Mouse (Mus musculus) CH12.LX (cell line): ENCODE data around the gene Kcnh4. TPM values are rescaled to one million over a fixed set of nuclear protein-coding genes. Genes with fewer than 3 reads are reported as not detected.

Experiments used
- DNase-seq: peaks from one replicate; pipeline ENCODE4 v3.0.0-alpha.2; 2013; ENCODE audit errors: extremely low read depth
- H3K27ac ChIP-seq: 2 replicates; pipeline ENCODE4 v1.5.1; 2012; ENCODE audit warnings: low read depth, mild to moderate bottlenecking, control low read depth, moderate library complexity; ENCODE audit not compliant: insufficient read depth
- H3K27me3 ChIP-seq: replicated peaks from 2 replicates; pipeline ENCODE3; 2012; ENCODE audit warnings: inconsistent platforms
- H3K36me3 ChIP-seq, 2 experiments: replicated peaks in 1 of 2; 2 replicates each; pipeline versions ENCODE3 to v1.6.1; 2012; ENCODE audit warnings: inconsistent platforms in 1 of 2, low read length in 1 of 2, mild to moderate bottlenecking in 1 of 2, mixed read lengths in 1 of 2, moderate library complexity in 1 of 2; ENCODE audit not compliant: control insufficient read depth in 1 of 2, insufficient read depth in 1 of 2
- H3K4me1 ChIP-seq, 2 experiments: 2 replicates each; pipeline ENCODE4 v1.6.1; 2012; ENCODE audit warnings: inconsistent platforms in 1 of 2, moderate library complexity in 1 of 2; ENCODE audit not compliant: insufficient read depth in 2 of 2, control insufficient read depth in 1 of 2
- H3K4me2 ChIP-seq: 2 replicates; pipeline ENCODE4 v1.6.1; 2012; ENCODE audit warnings: low read depth, mild to moderate bottlenecking, control low read depth; ENCODE audit not compliant: poor library complexity, insufficient read depth, severe bottlenecking
- H3K4me3 ChIP-seq, 3 experiments: fragments of 150-350 bp in 1 of 3; sonication (generic) in 1 of 3; replicated peaks in 1 of 3; 2 replicates each; pipeline versions ENCODE3 to v1.5.1; 2011 to 2012; ENCODE audit warnings: low read depth in 2 of 3, low read length in 2 of 3, mild to moderate bottlenecking in 2 of 3, moderate library complexity in 2 of 3, control low read depth in 1 of 3, improper control_type of control experiment in 1 of 3, inconsistent platforms in 1 of 3, mixed read lengths in 1 of 3; ENCODE audit not compliant: poor library complexity in 1 of 3
- H3K79me2 ChIP-seq: replicated peaks from 2 replicates; pipeline ENCODE4 v1.6.1; 2012; ENCODE audit warnings: mild to moderate bottlenecking, moderate library complexity; ENCODE audit not compliant: control insufficient read depth, poor library complexity, insufficient read depth, severe bottlenecking; ENCODE audit errors: extremely low read depth
- H3K9ac ChIP-seq: 2 replicates; pipeline ENCODE4 v1.6.1; 2012; ENCODE audit warnings: low read depth, mild to moderate bottlenecking, control low read depth, moderate library complexity; ENCODE audit not compliant: insufficient read depth
- H3K9me3 ChIP-seq: replicated peaks from 2 replicates; pipeline ENCODE3; 2012; ENCODE audit warnings: low read length, inconsistent platforms, mixed read lengths
- BHLHE40 ChIP-seq: IDR thresholded peaks from 2 replicates; pipeline ENCODE4 v1.6.1; 2011; ENCODE audit warnings: mild to moderate bottlenecking, low read depth, low read length, improper control_type of control experiment
- CHD1 ChIP-seq: IDR thresholded peaks from 2 replicates; pipeline ENCODE4 v1.6.1; 2012; ENCODE audit warnings: low read depth, low read length, improper control_type of control experiment, inconsistent platforms
- CHD2 ChIP-seq: IDR thresholded peaks from 2 replicates; pipeline ENCODE4 v1.6.1; 2011; ENCODE audit warnings: low read length, improper control_type of control experiment
- CTCF ChIP-seq, 2 experiments: IDR thresholded peaks in 1 of 2; conservative IDR thresholded peaks in 1 of 2; 2 replicates each; pipeline ENCODE4 v1.5.1; 2011 to 2012; ENCODE audit warnings: low read depth in 2 of 2, low read length in 2 of 2, improper control_type of control experiment in 1 of 2, inconsistent platforms in 1 of 2, mild to moderate bottlenecking in 1 of 2, moderate library complexity in 1 of 2
- E2F4 ChIP-seq: IDR thresholded peaks from 2 replicates; pipeline ENCODE4 v1.6.1; 2011; ENCODE audit warnings: low read depth, low read length, improper control_type of control experiment; ENCODE audit not compliant: insufficient replicate concordance
- ELF1 ChIP-seq: IDR thresholded peaks from 2 replicates; pipeline ENCODE4 v1.6.1; 2014; ENCODE audit warnings: low read depth, mild to moderate bottlenecking, inconsistent platforms, low read length, improper control_type of control experiment
- EP300 ChIP-seq: IDR thresholded peaks from 2 replicates; pipeline ENCODE4 v1.6.1; 2011; ENCODE audit warnings: low read length, improper control_type of control experiment
- ETS1 ChIP-seq: conservative IDR thresholded peaks from 2 replicates; pipeline ENCODE4 v1.6.1; 2012; ENCODE audit warnings: low read depth, mild to moderate bottlenecking, inconsistent platforms, low read length, improper control_type of control experiment, moderate library complexity
- GABPA ChIP-seq: IDR thresholded peaks from 2 replicates; pipeline ENCODE4 v1.6.1; 2012; ENCODE audit warnings: low read depth, low read length, improper control_type of control experiment, inconsistent platforms; ENCODE audit not compliant: insufficient replicate concordance
- HCFC1 ChIP-seq: IDR thresholded peaks from 2 replicates; pipeline ENCODE4 v1.6.1; 2012; ENCODE audit warnings: low read depth, mild to moderate bottlenecking, inconsistent platforms, low read length, improper control_type of control experiment
- IRF4 ChIP-seq: IDR thresholded peaks from 2 replicates; pipeline ENCODE4 v1.6.1; 2014; ENCODE audit warnings: low read depth, mild to moderate bottlenecking, inconsistent platforms, low read length, improper control_type of control experiment
- JUN ChIP-seq: IDR thresholded peaks from 2 replicates; pipeline ENCODE4 v1.6.1; 2011; ENCODE audit warnings: low read depth, mild to moderate bottlenecking, low read length, improper control_type of control experiment, moderate library complexity; ENCODE audit not compliant: insufficient read depth
- JUND ChIP-seq: conservative IDR thresholded peaks from 2 replicates; pipeline ENCODE4 v1.6.1; 2011; ENCODE audit warnings: low read depth, low read length, improper control_type of control experiment
- KAT2A ChIP-seq: IDR thresholded peaks from 2 replicates; pipeline ENCODE4 v1.6.1; 2012; ENCODE audit warnings: low read length, improper control_type of control experiment, inconsistent platforms; ENCODE audit not compliant: insufficient replicate concordance
- MAFK ChIP-seq: IDR thresholded peaks from 2 replicates; pipeline ENCODE4 v1.6.1; 2011; ENCODE audit warnings: low read length, improper control_type of control experiment; ENCODE audit not compliant: insufficient replicate concordance
- MAX ChIP-seq: IDR thresholded peaks from 2 replicates; pipeline ENCODE4 v1.6.1; 2011; ENCODE audit warnings: low read length, improper control_type of control experiment
- MAZ ChIP-seq: IDR thresholded peaks from 2 replicates; pipeline ENCODE4 v1.6.1; 2012; ENCODE audit warnings: low read depth, mild to moderate bottlenecking, inconsistent platforms, low read length, improper control_type of control experiment, moderate library complexity
- MEF2A ChIP-seq: IDR thresholded peaks from 2 replicates; pipeline ENCODE4 v1.6.1; 2014; ENCODE audit warnings: low read depth, mild to moderate bottlenecking, inconsistent platforms, low read length, improper control_type of control experiment, borderline replicate concordance
- MXI1 ChIP-seq: IDR thresholded peaks from 2 replicates; pipeline ENCODE4 v1.6.1; 2011; ENCODE audit warnings: mild to moderate bottlenecking, low read depth, low read length, improper control_type of control experiment
- MYC ChIP-seq: IDR thresholded peaks from 2 replicates; pipeline ENCODE4 v1.6.1; 2011; ENCODE audit warnings: low read depth, mild to moderate bottlenecking, improper control_type of control experiment, low read length
- NELFE ChIP-seq: IDR thresholded peaks from 2 replicates; pipeline ENCODE4 v1.6.1; 2011; ENCODE audit warnings: low read depth, low read length, improper control_type of control experiment
- NRF1 ChIP-seq: IDR thresholded peaks from 2 replicates; pipeline ENCODE4 v1.6.1; 2014; ENCODE audit warnings: low read depth, mild to moderate bottlenecking, inconsistent platforms, low read length, improper control_type of control experiment, moderate library complexity
- PAX5 ChIP-seq: IDR thresholded peaks from 2 replicates; pipeline ENCODE4 v1.6.1; 2012; ENCODE audit warnings: low read length, inconsistent platforms, mixed read lengths
- POLR2A ChIP-seq: IDR thresholded peaks from 2 replicates; pipeline ENCODE4 v1.6.1; 2011; ENCODE audit warnings: low read depth, mild to moderate bottlenecking, improper control_type of control experiment, low read length
- POLR2AphosphoS2 ChIP-seq: IDR thresholded peaks from 2 replicates; pipeline ENCODE4 v1.6.1; 2011; ENCODE audit warnings: low read depth, low read length, improper control_type of control experiment
- RAD21 ChIP-seq: IDR thresholded peaks from 2 replicates; pipeline ENCODE4 v1.6.1; 2011; ENCODE audit warnings: low read depth, mild to moderate bottlenecking, low read length, improper control_type of control experiment, moderate library complexity
- RCOR1 ChIP-seq: conservative IDR thresholded peaks from 2 replicates; pipeline ENCODE4 v1.6.1; 2012; ENCODE audit warnings: low read depth, mild to moderate bottlenecking, inconsistent platforms, low read length, improper control_type of control experiment
- SIN3A ChIP-seq: IDR thresholded peaks from 2 replicates; pipeline ENCODE4 v1.6.1; 2012; ENCODE audit warnings: low read length, improper control_type of control experiment, inconsistent platforms
- SMC3 ChIP-seq: IDR thresholded peaks from 2 replicates; pipeline ENCODE4 v1.6.1; 2011; ENCODE audit warnings: low read depth, low read length, improper control_type of control experiment
- TBP ChIP-seq: conservative IDR thresholded peaks from 2 replicates; pipeline ENCODE4 v1.6.1; 2011; ENCODE audit warnings: low read depth, low read length, improper control_type of control experiment
- TCF12 ChIP-seq: IDR thresholded peaks from 2 replicates; pipeline ENCODE4 v1.6.1; 2014; ENCODE audit warnings: low read depth, mild to moderate bottlenecking, inconsistent platforms, low read length, improper control_type of control experiment
- UBTF ChIP-seq: IDR thresholded peaks from 2 replicates; pipeline ENCODE4 v1.6.1; 2012; ENCODE audit warnings: low read depth, mild to moderate bottlenecking, inconsistent platforms, low read length, improper control_type of control experiment, moderate library complexity
- USF1 ChIP-seq: IDR thresholded peaks from 2 replicates; pipeline ENCODE4 v1.6.1; 2014; ENCODE audit warnings: low read depth, mild to moderate bottlenecking, inconsistent platforms, low read length, improper control_type of control experiment
- USF2 ChIP-seq: conservative IDR thresholded peaks from 2 replicates; pipeline ENCODE4 v1.6.1; 2011; ENCODE audit warnings: low read depth, low read length, improper control_type of control experiment
- ZC3H11A ChIP-seq: IDR thresholded peaks from 2 replicates; pipeline ENCODE4 v1.6.1; 2012; ENCODE audit warnings: low read depth, mild to moderate bottlenecking, inconsistent platforms, low read length, improper control_type of control experiment
- ZKSCAN1 ChIP-seq: IDR thresholded peaks from 2 replicates; pipeline ENCODE4 v1.6.1; 2012; ENCODE audit warnings: low read depth, inconsistent platforms, low read length, improper control_type of control experiment, borderline replicate concordance
- ZMIZ1 ChIP-seq: IDR thresholded peaks from 2 replicates; pipeline ENCODE4 v1.6.1; 2012; ENCODE audit warnings: low read depth, mild to moderate bottlenecking, inconsistent platforms, low read length, improper control_type of control experiment
- ZNF384 ChIP-seq: IDR thresholded peaks from 2 replicates; pipeline ENCODE4 v1.6.1; 2012; ENCODE audit warnings: low read depth, low read length, improper control_type of control experiment, inconsistent platforms
- dilution Hi-C: fragments of 300-500 bp; cut with MboI; formaldehyde crosslinking; loops from 2 replicates; pipeline ENCODE4 v1.14.3; 2020; ENCODE audit warnings: low sequenced_read_pairs; ENCODE audit not compliant: extremely low pct_unique_long_range_greater_than_20kb, extremely low pct_ligation_motif_present
- in situ Hi-C: fragments of 300-500 bp; cut with MboI; formaldehyde crosslinking; loops from 3 replicates; pipeline ENCODE4 v1.14.3; 2019; ENCODE audit warnings: low sequenced_read_pairs, low pct_ligation_motif_present, low pct_unique_long_range_greater_than_20kb, mixed read lengths
- polyA plus RNA-seq: library from polyadenylated mRNA; unstranded; fragments of >175 nt; gene quantifications from 2 replicates; pipeline ENCODE4 v1.2.1, GENCODE M21; 2012; ENCODE audit warnings: low read depth; ENCODE audit not compliant: insufficient read length
- total RNA-seq, 2 experiments: library from RNA; depleted of rRNA; stranded (reverse); fragments of 300-350 nt in 1 of 2; fragments of >200 nt in 1 of 2; gene quantifications; 2 replicates each; pipeline ENCODE4 v1.2.3; 2012 to 2014

Gene Kcnh4
- total and polyA plus RNA-seq, 3 experiments = 0.87 to 4.0 (median 2.2) TPM

DNA sequence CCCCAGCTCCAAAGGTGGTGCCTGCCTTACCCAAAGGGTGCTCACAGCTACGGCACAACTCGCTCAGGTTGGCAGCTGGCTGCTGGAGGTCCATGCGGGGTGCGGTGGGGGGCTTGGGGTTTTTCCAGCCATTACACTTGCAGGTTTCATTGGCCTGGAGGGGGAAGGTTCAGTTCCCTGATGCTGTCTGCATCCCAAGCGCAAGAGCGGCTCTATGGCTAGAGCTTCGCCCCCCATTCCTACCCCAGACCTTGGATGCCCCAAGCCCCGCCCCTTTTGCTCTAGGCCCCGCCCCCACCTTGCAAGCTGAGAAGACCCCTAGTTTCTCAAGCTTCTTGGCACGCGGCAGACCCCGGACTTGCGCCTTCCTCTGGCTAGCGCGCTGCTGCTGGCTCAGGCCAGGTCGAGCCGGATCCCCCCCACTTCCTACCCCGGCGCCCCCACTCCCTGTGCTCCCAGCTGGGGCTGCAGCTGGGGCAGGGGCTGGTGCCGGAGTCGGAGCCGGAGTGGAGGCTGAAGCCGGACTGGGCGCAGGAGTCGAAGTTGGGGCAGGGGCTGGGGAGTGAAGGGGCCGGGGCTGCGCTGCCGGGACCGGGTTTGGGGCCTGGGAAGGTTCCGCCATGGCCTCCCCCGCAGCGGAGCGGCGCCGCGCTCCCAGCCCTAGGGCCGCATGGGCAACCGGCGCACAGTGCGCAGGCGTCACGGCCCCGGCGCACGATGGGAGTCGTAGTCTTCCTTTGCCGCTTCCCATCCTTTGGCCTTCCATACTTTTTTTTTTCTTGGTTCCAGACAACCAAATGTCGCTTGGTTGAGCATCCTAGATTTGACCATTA, 47.7 kb downstream of the Kcnh4 start, which contains the start of gene Kat2a:
Gene Kat2a (minus strand): TSS at position 683 of the 833 bp plus-strand sequence.
- Histone ChIP-seq H3K4me1 (peaks cover 9 to 40% of the 10 kb centered on the region in 2 experiments), H3K27me3 (no peaks in the 10 kb centered on the region), H3K9me3 (no peaks in the 10 kb centered on the region), H3K4me3 (peak within 1 kb of the TSS; percentile 72 to 99 (median 73)), H3K36me3 (peaks cover 57 to 82% of the 10 kb centered on the region in 2 experiments), H3K9ac (peak within 1 kb of the TSS; percentile 97), H3K79me2 (peaks cover 4% of the 10 kb centered on the region; the same call in 1 of the 2 replicates), H3K4me2 (peak within 1 kb of the TSS; percentile 75), H3K27ac (peak within 1 kb of the TSS; percentile 24; the same call in 1 of the 2 replicates)
- dilution Hi-C loops = no loop called here
- DNase-seq = peak; percentile 82
- TF ChIP-seq PAX5 (no peak), MAFK (no peak), NRF1 (peak; percentile 94), EP300 (no peak), MXI1 (peak; percentile 96), JUND (no peak), MAX (peak; percentile 96), TBP (0 out of 2 replicates have a peak, but pooled peaks have one; percentile 51), KAT2A (peak; percentile 94; the same call in 1 of the 2 replicates), ZKSCAN1 (no peak; the same call in 1 of the 2 replicates), ZNF384 (peak; percentile 90), CHD2 (no peak), POLR2A (peak; percentile 97), BHLHE40 (no peak), CTCF (conservative IDR thresholded peaks at IDR 0.05 in 1 of 2, IDR thresholded peaks at IDR 0.05 in 1 of 2; ENCODE audit: low read depth in 2 of 2, low read length in 2 of 2) (no peak), E2F4 (no peak), USF1 (no peak; the same call in 1 of the 2 replicates), ZMIZ1 (peak; percentile 80), RCOR1 (no peak), JUN (no peak), UBTF (no peak), MEF2A (0 out of 2 replicates have a peak, but pooled peaks have one; percentile 27), SMC3 (no peak), HCFC1 (peak; percentile 97), TCF12 (peak; percentile 83), ELF1 (peak; percentile 79), IRF4 (peak; percentile 39), MYC (peak; percentile 98), GABPA (peak; percentile 77; the same call in 1 of the 2 replicates), ETS1 (no peak), NELFE (peak; percentile 96), ZC3H11A (no peak), RAD21 (no peak), USF2 (no peak), CHD1 (no peak), SIN3A (peak; percentile 30; the same call in 1 of the 2 replicates), MAZ (no peak), POLR2AphosphoS2 (no peak; the same call in 1 of the 2 replicates)
- in situ Hi-C loops = no loop called here
